Mouse (Mus musculus) CH12.LX (cell line): ENCODE measurements around the gene Primpol. TPM values are rescaled to one million over a fixed set of nuclear protein-coding genes. Genes with fewer than 3 reads are reported as not detected.
A peak's percentile ranks its signal among the peaks of the same experiment; 100 is the strongest.

Experiments used
- DNase-seq: peaks from one replicate; pipeline ENCODE4 v3.0.0-alpha.2; 2013; ENCODE audit errors: extremely low read depth
- H3K27ac ChIP-seq: 2 replicates; pipeline ENCODE4 v1.5.1; 2012; ENCODE audit warnings: low read depth, mild to moderate bottlenecking, control low read depth, moderate library complexity; ENCODE audit not compliant: insufficient read depth
- H3K27me3 ChIP-seq: replicated peaks from 2 replicates; pipeline ENCODE3; 2012; ENCODE audit warnings: inconsistent platforms
- H3K36me3 ChIP-seq, 2 experiments: replicated peaks in 1 of 2; 2 replicates each; pipeline versions ENCODE3 to v1.6.1; 2012; ENCODE audit warnings: inconsistent platforms in 1 of 2, low read length in 1 of 2, mild to moderate bottlenecking in 1 of 2, mixed read lengths in 1 of 2, moderate library complexity in 1 of 2; ENCODE audit not compliant: control insufficient read depth in 1 of 2, insufficient read depth in 1 of 2
- H3K4me1 ChIP-seq, 2 experiments: 2 replicates each; pipeline ENCODE4 v1.6.1; 2012; ENCODE audit warnings: inconsistent platforms in 1 of 2, moderate library complexity in 1 of 2; ENCODE audit not compliant: insufficient read depth in 2 of 2, control insufficient read depth in 1 of 2
- H3K4me2 ChIP-seq: 2 replicates; pipeline ENCODE4 v1.6.1; 2012; ENCODE audit warnings: low read depth, mild to moderate bottlenecking, control low read depth; ENCODE audit not compliant: poor library complexity, insufficient read depth, severe bottlenecking
- H3K4me3 ChIP-seq, 3 experiments: fragments of 150-350 bp in 1 of 3; sonication (generic) in 1 of 3; replicated peaks in 1 of 3; 2 replicates each; pipeline versions ENCODE3 to v1.5.1; 2011 to 2012; ENCODE audit warnings: low read depth in 2 of 3, low read length in 2 of 3, mild to moderate bottlenecking in 2 of 3, moderate library complexity in 2 of 3, control low read depth in 1 of 3, improper control_type of control experiment in 1 of 3, inconsistent platforms in 1 of 3, mixed read lengths in 1 of 3; ENCODE audit not compliant: poor library complexity in 1 of 3
- H3K79me2 ChIP-seq: replicated peaks from 2 replicates; pipeline ENCODE4 v1.6.1; 2012; ENCODE audit warnings: mild to moderate bottlenecking, moderate library complexity; ENCODE audit not compliant: control insufficient read depth, poor library complexity, insufficient read depth, severe bottlenecking; ENCODE audit errors: extremely low read depth
- H3K9ac ChIP-seq: 2 replicates; pipeline ENCODE4 v1.6.1; 2012; ENCODE audit warnings: low read depth, mild to moderate bottlenecking, control low read depth, moderate library complexity; ENCODE audit not compliant: insufficient read depth
- H3K9me3 ChIP-seq: replicated peaks from 2 replicates; pipeline ENCODE3; 2012; ENCODE audit warnings: low read length, inconsistent platforms, mixed read lengths
- BHLHE40 ChIP-seq: IDR thresholded peaks from 2 replicates; pipeline ENCODE4 v1.6.1; 2011; ENCODE audit warnings: mild to moderate bottlenecking, low read depth, low read length, improper control_type of control experiment
- CHD1 ChIP-seq: IDR thresholded peaks from 2 replicates; pipeline ENCODE4 v1.6.1; 2012; ENCODE audit warnings: low read depth, low read length, improper control_type of control experiment, inconsistent platforms
- CHD2 ChIP-seq: IDR thresholded peaks from 2 replicates; pipeline ENCODE4 v1.6.1; 2011; ENCODE audit warnings: low read length, improper control_type of control experiment
- CTCF ChIP-seq, 2 experiments: IDR thresholded peaks in 1 of 2; conservative IDR thresholded peaks in 1 of 2; 2 replicates each; pipeline ENCODE4 v1.5.1; 2011 to 2012; ENCODE audit warnings: low read depth in 2 of 2, low read length in 2 of 2, improper control_type of control experiment in 1 of 2, inconsistent platforms in 1 of 2, mild to moderate bottlenecking in 1 of 2, moderate library complexity in 1 of 2
- E2F4 ChIP-seq: IDR thresholded peaks from 2 replicates; pipeline ENCODE4 v1.6.1; 2011; ENCODE audit warnings: low read depth, low read length, improper control_type of control experiment; ENCODE audit not compliant: insufficient replicate concordance
- ELF1 ChIP-seq: IDR thresholded peaks from 2 replicates; pipeline ENCODE4 v1.6.1; 2014; ENCODE audit warnings: low read depth, mild to moderate bottlenecking, inconsistent platforms, low read length, improper control_type of control experiment
- EP300 ChIP-seq: IDR thresholded peaks from 2 replicates; pipeline ENCODE4 v1.6.1; 2011; ENCODE audit warnings: low read length, improper control_type of control experiment
- GABPA ChIP-seq: IDR thresholded peaks from 2 replicates; pipeline ENCODE4 v1.6.1; 2012; ENCODE audit warnings: low read depth, low read length, improper control_type of control experiment, inconsistent platforms; ENCODE audit not compliant: insufficient replicate concordance
- JUN ChIP-seq: IDR thresholded peaks from 2 replicates; pipeline ENCODE4 v1.6.1; 2011; ENCODE audit warnings: low read depth, mild to moderate bottlenecking, low read length, improper control_type of control experiment, moderate library complexity; ENCODE audit not compliant: insufficient read depth
- JUND ChIP-seq: conservative IDR thresholded peaks from 2 replicates; pipeline ENCODE4 v1.6.1; 2011; ENCODE audit warnings: low read depth, low read length, improper control_type of control experiment
- KAT2A ChIP-seq: IDR thresholded peaks from 2 replicates; pipeline ENCODE4 v1.6.1; 2012; ENCODE audit warnings: low read length, improper control_type of control experiment, inconsistent platforms; ENCODE audit not compliant: insufficient replicate concordance
- MAFK ChIP-seq: IDR thresholded peaks from 2 replicates; pipeline ENCODE4 v1.6.1; 2011; ENCODE audit warnings: low read length, improper control_type of control experiment; ENCODE audit not compliant: insufficient replicate concordance
- MAX ChIP-seq: IDR thresholded peaks from 2 replicates; pipeline ENCODE4 v1.6.1; 2011; ENCODE audit warnings: low read length, improper control_type of control experiment
- MEF2A ChIP-seq: IDR thresholded peaks from 2 replicates; pipeline ENCODE4 v1.6.1; 2014; ENCODE audit warnings: low read depth, mild to moderate bottlenecking, inconsistent platforms, low read length, improper control_type of control experiment, borderline replicate concordance
- MYC ChIP-seq: IDR thresholded peaks from 2 replicates; pipeline ENCODE4 v1.6.1; 2011; ENCODE audit warnings: low read depth, mild to moderate bottlenecking, improper control_type of control experiment, low read length
- NELFE ChIP-seq: IDR thresholded peaks from 2 replicates; pipeline ENCODE4 v1.6.1; 2011; ENCODE audit warnings: low read depth, low read length, improper control_type of control experiment
- NRF1 ChIP-seq: IDR thresholded peaks from 2 replicates; pipeline ENCODE4 v1.6.1; 2014; ENCODE audit warnings: low read depth, mild to moderate bottlenecking, inconsistent platforms, low read length, improper control_type of control experiment, moderate library complexity
- PAX5 ChIP-seq: IDR thresholded peaks from 2 replicates; pipeline ENCODE4 v1.6.1; 2012; ENCODE audit warnings: low read length, inconsistent platforms, mixed read lengths
- POLR2A ChIP-seq: IDR thresholded peaks from 2 replicates; pipeline ENCODE4 v1.6.1; 2011; ENCODE audit warnings: low read depth, mild to moderate bottlenecking, improper control_type of control experiment, low read length
- POLR2AphosphoS2 ChIP-seq: IDR thresholded peaks from 2 replicates; pipeline ENCODE4 v1.6.1; 2011; ENCODE audit warnings: low read depth, low read length, improper control_type of control experiment
- RAD21 ChIP-seq: IDR thresholded peaks from 2 replicates; pipeline ENCODE4 v1.6.1; 2011; ENCODE audit warnings: low read depth, mild to moderate bottlenecking, low read length, improper control_type of control experiment, moderate library complexity
- SMC3 ChIP-seq: IDR thresholded peaks from 2 replicates; pipeline ENCODE4 v1.6.1; 2011; ENCODE audit warnings: low read depth, low read length, improper control_type of control experiment
- TCF12 ChIP-seq: IDR thresholded peaks from 2 replicates; pipeline ENCODE4 v1.6.1; 2014; ENCODE audit warnings: low read depth, mild to moderate bottlenecking, inconsistent platforms, low read length, improper control_type of control experiment
- UBTF ChIP-seq: IDR thresholded peaks from 2 replicates; pipeline ENCODE4 v1.6.1; 2012; ENCODE audit warnings: low read depth, mild to moderate bottlenecking, inconsistent platforms, low read length, improper control_type of control experiment, moderate library complexity
- USF1 ChIP-seq: IDR thresholded peaks from 2 replicates; pipeline ENCODE4 v1.6.1; 2014; ENCODE audit warnings: low read depth, mild to moderate bottlenecking, inconsistent platforms, low read length, improper control_type of control experiment
- USF2 ChIP-seq: conservative IDR thresholded peaks from 2 replicates; pipeline ENCODE4 v1.6.1; 2011; ENCODE audit warnings: low read depth, low read length, improper control_type of control experiment
- ZC3H11A ChIP-seq: IDR thresholded peaks from 2 replicates; pipeline ENCODE4 v1.6.1; 2012; ENCODE audit warnings: low read depth, mild to moderate bottlenecking, inconsistent platforms, low read length, improper control_type of control experiment
- ZNF384 ChIP-seq: IDR thresholded peaks from 2 replicates; pipeline ENCODE4 v1.6.1; 2012; ENCODE audit warnings: low read depth, low read length, improper control_type of control experiment, inconsistent platforms
- dilution Hi-C: fragments of 300-500 bp; cut with MboI; formaldehyde crosslinking; loops from 2 replicates; pipeline ENCODE4 v1.14.3; 2020; ENCODE audit warnings: low sequenced_read_pairs; ENCODE audit not compliant: extremely low pct_unique_long_range_greater_than_20kb, extremely low pct_ligation_motif_present
- in situ Hi-C: fragments of 300-500 bp; cut with MboI; formaldehyde crosslinking; loops from 3 replicates; pipeline ENCODE4 v1.14.3; 2019; ENCODE audit warnings: low sequenced_read_pairs, low pct_ligation_motif_present, low pct_unique_long_range_greater_than_20kb, mixed read lengths
- polyA plus RNA-seq: library from polyadenylated mRNA; unstranded; fragments of >175 nt; gene quantifications from 2 replicates; pipeline ENCODE4 v1.2.1, GENCODE M21; 2012; ENCODE audit warnings: low read depth; ENCODE audit not compliant: insufficient read length
- total RNA-seq, 2 experiments: library from RNA; depleted of rRNA; stranded (reverse); fragments of 300-350 nt in 1 of 2; fragments of >200 nt in 1 of 2; gene quantifications; 2 replicates each; pipeline ENCODE4 v1.2.3; 2012 to 2014

Primpol gene
- total and polyA plus RNA-seq, 3 experiments, result 12.4 to 17.8 (median 15.3) TPM

DNA sequence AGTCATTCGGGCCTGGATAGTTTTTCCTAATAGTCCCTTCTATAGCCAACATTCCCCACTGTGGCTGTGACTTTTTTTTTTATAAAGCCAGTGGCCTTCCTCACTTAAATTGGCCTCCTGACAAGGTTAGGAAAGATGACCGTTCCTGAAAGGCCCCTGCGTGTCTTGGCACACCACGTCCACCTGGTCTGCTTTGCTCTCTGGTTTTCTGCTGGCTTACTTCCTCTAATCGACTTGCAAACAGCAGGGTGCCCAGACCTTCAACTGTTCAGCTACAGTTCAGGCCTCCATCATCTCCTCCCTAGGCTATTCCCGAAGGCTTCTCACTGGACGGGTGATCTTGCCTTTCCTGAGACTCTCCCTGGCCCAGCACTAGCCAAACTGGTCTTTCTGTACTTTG lies 10.9 kb upstream of the Primpol start:
- TF ChIP-seq JUN, result no peak
- 0 out of 2 replicates have a peak, but pooled peaks have one; percentile 10 for TF ChIP-seq NELFE
- TF ChIP-seq ZC3H11A, result no peak
- no peak for TF ChIP-seq UBTF
- no peak for TF ChIP-seq USF2
- no peak for TF ChIP-seq USF1
- TF ChIP-seq CHD2, result no peak
- peak; percentile 30; the same call in 1 of the 2 replicates for TF ChIP-seq ELF1
- peak; percentile 3; the same call in 1 of the 2 replicates for TF ChIP-seq MEF2A
- TF ChIP-seq ZNF384, result peak; percentile 60
- TF ChIP-seq PAX5, result no peak
- TF ChIP-seq BHLHE40, result peak; percentile 59
- no peak for TF ChIP-seq MAFK
- no peak for TF ChIP-seq JUND
- no peak for TF ChIP-seq CTCF (conservative IDR thresholded peaks at IDR 0.05 in 1 of 2, IDR thresholded peaks at IDR 0.05 in 1 of 2; ENCODE audit: low read depth in 2 of 2, low read length in 2 of 2)
- TF ChIP-seq CHD1, result no peak
- no peak for TF ChIP-seq MYC
- peak; percentile 56; the same call in 1 of the 2 replicates for TF ChIP-seq TCF12
- no peak for TF ChIP-seq RAD21
- peak; percentile 27; the same call in 1 of the 2 replicates for TF ChIP-seq POLR2A
- no peak for TF ChIP-seq E2F4
- TF ChIP-seq EP300, result peak; percentile 43
- TF ChIP-seq KAT2A, result no peak
- no peak for TF ChIP-seq MAX
- TF ChIP-seq NRF1, result no peak
- no peak for TF ChIP-seq GABPA
- no peak for TF ChIP-seq POLR2AphosphoS2
- no peak for TF ChIP-seq SMC3
- H3K36me3 ChIP-seq, result peaks cover 11 to 27% of the 10 kb centered on the region in 2 experiments

More for the DNA sequence above, 10.9 kb upstream of the Primpol start:
- H3K4me2 ChIP-seq, result peak overlapping the region; percentile 96
- peaks cover 35% of the 10 kb centered on the region for H3K79me2 ChIP-seq
- no peaks in the 10 kb centered on the region for H3K27me3 ChIP-seq
- dilution Hi-C loops, result no loop called here
- no peak overlapping the region for H3K4me3 ChIP-seq
- peak; percentile 62 for DNase-seq
- H3K4me1 ChIP-seq, result peaks cover 20 to 55% of the 10 kb centered on the region in 2 experiments
- H3K27ac ChIP-seq, result peak overlapping the region; percentile 86
- in situ Hi-C loops, result no loop called here
- H3K9ac ChIP-seq, result peak overlapping the region; percentile 49
- no peaks in the 10 kb centered on the region for H3K9me3 ChIP-seq
